Mouse (Mus musculus): ENCODE measurements around the gene Tmem214.

DNA sequence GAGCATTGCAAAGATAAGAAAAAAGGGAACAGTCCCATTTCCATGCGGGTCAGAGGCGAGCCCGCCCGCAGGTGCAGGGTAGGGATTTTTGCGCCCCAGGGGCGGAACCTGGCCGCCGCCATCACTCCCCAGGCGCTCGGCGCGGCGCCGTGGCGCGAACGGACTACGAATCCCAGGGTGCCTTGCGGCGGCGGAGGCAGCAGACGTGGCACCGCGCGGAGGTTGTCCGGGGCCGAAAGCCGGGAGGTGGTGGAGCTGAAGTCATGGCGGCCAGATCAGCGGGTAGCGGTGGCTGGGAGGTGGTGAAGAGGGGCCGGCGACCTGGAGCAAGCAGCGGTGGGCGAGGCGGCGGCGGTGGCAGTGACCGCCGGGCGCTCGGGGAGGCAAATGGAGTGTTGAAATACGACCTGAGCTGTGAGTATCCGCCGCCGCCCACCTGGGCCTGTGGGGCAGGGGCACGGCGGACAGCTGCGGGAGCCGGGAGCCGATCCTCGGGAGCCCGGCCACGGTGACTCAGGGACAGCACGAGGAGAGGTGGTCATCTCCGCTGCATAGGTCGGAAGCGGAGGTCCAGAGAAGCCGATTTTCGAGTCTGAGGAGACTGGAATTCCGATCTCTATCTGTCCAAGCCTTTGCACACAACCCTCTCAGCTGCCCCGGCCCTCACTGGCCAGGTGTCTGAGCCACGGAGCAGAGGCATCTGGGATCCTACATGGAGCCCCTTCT, 1.8 kb downstream of the Tmem214 start:
- TF ChIP-seq CTCF (IDR thresholded peaks at IDR 0.05; ENCODE audit: control insufficient read depth, insufficient read depth, insufficient read length) (no peak), MYOD1 (IDR thresholded peaks at IDR 0.05; ENCODE audit: control insufficient read depth, insufficient read length, low read depth) (no peak), MAX (IDR thresholded peaks at IDR 0.05) (no peak), USF1 (IDR thresholded peaks at IDR 0.05; ENCODE audit: low read depth) (no peak), MYOG (IDR thresholded peaks at IDR 0.05; ENCODE audit: control insufficient read depth, extremely low read depth, insufficient read length) (no peak)
